Mouse (Mus musculus): ENCODE data around the gene Unc13a. TPM values are rescaled to one million over a fixed set of nuclear protein-coding genes. Genes with fewer than 3 reads are reported as not detected.

Gene Unc13a
- polyA plus RNA-seq, 1 experiment from 2014 or later: 0.35 TPM

DNA sequence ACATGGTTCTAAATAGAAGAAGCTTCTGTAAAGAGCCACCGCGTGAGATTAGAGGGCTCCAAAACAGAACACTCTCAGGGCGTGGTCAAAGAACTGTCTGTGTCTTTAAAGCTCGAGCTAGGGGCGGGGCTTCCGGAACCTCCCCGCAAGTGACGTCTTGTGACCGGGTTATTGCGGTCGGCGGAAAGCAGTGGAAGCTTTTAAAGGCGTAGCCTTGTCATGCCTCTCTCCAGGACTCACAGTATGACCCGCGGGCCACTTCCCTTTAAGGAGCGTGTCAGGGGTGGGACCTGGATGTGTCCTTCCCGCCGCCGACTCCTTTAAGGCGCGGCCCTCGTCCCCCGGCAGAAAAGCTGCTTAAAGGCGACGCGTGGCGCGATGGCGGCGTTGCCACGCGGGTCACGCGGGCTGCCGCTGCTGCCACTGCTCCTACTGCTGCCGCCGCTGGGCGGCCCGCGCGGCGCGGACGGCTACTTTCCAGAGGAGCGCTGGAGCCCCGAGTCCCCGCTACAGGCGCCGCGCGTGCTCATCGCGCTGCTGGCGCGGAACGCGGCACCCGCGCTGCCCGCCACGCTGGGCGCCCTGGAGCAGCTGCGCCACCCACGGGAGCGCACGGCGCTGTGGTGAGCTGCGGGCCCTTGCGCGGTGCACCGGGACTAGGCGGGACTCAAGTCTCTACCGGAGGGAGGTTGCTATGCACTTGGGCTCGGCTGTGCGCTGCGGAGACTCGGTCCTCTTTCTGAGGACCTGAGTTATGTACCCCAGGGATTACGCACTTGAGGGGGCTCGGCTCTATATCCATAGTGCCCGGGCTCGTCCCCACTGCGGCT lies 60.5 kb downstream of the Unc13a start, which contains the start of gene Colgalt1:
Gene Colgalt1 (plus strand): TSS at position 177 of the 830 bp plus-strand sequence.
- TF ChIP-seq EP300 (IDR thresholded peaks at IDR 0.05) (peak; percentile 91), CTCF (IDR thresholded peaks at IDR 0.05) (peak; percentile 37)
- Histone ChIP-seq H3K27me3 (replicated peaks; ENCODE audit: insufficient read depth, low read length) (no peaks in the 10 kb centered on the region), H3K27ac (ENCODE audit: low read length) (peak within 1 kb of the TSS; percentile 89), H3K4me1 (ENCODE audit: insufficient read depth, low read depth, low read length) (peaks cover 4% of the 10 kb centered on the region; the same call in 1 of the 2 replicates), H3K4me3 (ENCODE audit: low read depth, low read length) (peak within 1 kb of the TSS; percentile 85), H3K36me3 (ENCODE audit: insufficient read depth, low read length) (peaks cover 4% of the 10 kb centered on the region; the same call in 1 of the 2 replicates), H3K4me2 (replicated peaks; ENCODE audit: low read depth, low read length) (peak within 1 kb of the TSS; percentile 61), H3K9me3 (ENCODE audit: low read length) (no peaks in the 10 kb centered on the region), H3K9ac (replicated peaks; ENCODE audit: low read depth) (peak within 1 kb of the TSS; percentile 70)
- DNase-seq (ENCODE audit: low spot score) (peak; percentile 100), ATAC-seq (peak; percentile 99)
- under 1% methylated on average over 82 of the region's 82 CpGs for WGBS

DNA sequence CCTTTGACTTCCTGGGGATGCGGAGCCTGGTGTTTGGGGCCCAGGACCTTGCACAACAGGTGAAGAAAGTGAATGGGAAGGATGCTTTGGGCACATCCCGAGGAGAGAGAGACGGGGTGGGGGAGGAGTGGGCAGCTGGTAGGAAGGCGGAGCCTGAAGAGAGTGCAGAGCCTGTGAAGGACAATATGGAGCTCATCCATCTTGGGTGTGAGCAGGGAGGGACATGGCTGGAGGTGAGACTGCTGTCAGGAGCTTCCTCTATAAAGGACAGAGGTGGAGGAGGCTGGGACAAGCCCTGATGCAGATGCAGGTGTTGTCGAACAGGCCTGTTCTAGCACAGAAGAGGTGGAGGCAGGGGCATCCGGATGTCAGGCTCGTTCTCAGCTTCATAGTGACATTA lies 67.5 kb downstream of the Unc13a start:
- Histone ChIP-seq H3K9ac (replicated peaks; ENCODE audit: low read depth) (no peak overlapping the region), H3K4me3 (ENCODE audit: low read depth, low read length) (no peak overlapping the region), H3K36me3 (ENCODE audit: insufficient read depth, low read length) (no peaks in the 10 kb centered on the region), H3K27ac (ENCODE audit: low read length) (no peak overlapping the region), H3K9me3 (ENCODE audit: low read length) (no peaks in the 10 kb centered on the region), H3K27me3 (replicated peaks; ENCODE audit: insufficient read depth, low read length) (peaks cover 14% of the 10 kb centered on the region; the same call in 1 of the 2 replicates), H3K4me1 (ENCODE audit: insufficient read depth, low read depth, low read length) (peaks cover 5% of the 10 kb centered on the region; the same call in 1 of the 2 replicates), H3K4me2 (replicated peaks; ENCODE audit: low read depth, low read length) (no peak overlapping the region)
- no peak for DNase-seq (ENCODE audit: low spot score)
- no peak for TF ChIP-seq EP300 (IDR thresholded peaks at IDR 0.05)
- no peak for TF ChIP-seq CTCF (IDR thresholded peaks at IDR 0.05)
- 63% methylated on average over 7 of the region's 7 CpGs for WGBS
- no peak for ATAC-seq

DNA sequence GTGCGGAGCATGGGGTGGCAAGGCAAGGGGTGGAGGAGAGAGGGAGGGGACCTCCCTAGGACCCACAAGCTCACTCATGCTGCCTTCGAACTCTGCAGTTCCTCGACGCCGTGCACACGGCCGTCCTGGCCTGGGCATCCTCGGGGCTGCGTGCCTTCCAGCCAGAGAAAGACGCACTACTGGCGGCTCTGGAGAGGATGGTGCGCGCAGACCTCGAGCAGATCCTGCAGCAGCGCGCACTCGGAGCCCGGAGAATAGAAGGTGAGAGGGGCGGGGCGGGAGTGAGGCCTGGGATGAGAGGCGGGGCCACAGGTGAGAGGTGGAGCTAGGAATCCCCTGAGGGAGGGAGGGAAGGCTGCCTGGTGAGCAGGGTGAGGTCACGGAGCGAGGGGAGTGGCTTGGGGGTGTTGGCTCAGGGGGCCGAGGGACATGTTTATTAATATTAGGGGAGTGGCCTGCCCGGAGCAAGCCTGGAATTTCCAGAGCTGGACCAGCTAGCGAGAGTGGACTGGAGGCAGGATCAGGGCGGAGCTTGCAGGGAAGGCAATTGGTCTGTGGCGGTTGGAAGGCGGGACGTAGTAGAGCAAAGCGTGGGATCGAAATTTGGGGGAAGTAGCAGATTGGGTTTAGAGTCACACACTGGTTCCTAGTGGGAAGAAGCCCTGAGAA lies 68.8 kb downstream of the Unc13a start:
- WGBS: 2% methylated on average over 30 of the region's 32 CpGs
- no peak overlapping the region for H3K27ac ChIP-seq (ENCODE audit: low read length)
- peak; percentile 96 for ATAC-seq

DNA sequence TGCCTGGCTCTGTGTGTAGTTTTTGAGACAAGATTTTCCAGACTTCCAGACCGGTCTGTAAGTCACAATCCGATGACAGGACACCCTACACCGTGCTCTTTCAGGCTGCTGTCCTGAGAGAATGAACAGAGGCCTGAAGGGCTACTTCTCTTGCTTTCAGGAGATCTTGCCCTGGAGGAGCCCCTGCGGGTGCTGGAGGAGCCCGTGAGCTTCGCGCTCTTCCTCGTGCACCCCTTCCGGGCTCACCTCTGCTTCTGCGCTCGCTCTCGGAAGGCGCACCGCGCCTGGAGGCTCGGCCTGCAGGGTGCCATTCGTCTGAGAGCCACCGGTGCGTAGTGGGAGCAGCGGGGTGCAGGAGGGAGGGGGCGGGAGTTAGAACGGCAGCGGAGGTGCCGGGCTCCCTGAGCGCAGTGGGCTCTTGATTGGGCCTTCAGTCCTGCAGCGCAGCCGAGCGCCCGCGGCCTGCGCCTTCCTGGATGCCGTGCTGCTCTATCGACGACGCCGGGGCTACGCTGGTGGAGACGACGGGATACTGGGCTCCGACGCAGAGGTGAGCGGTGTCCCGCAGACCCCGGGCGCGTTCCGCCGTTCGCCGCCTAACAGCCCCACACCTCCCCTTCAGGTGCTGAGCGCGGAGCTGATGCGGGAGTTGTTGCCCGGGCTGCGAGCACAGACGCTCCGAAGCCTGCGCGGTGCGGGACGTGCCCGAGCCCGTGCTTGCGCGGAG lies 69.5 kb downstream of the Unc13a start:
- Histone ChIP-seq H3K4me1 (ENCODE audit: insufficient read depth, low read depth, low read length) (peaks cover 5% of the 10 kb centered on the region; the same call in 1 of the 2 replicates), H3K27ac (ENCODE audit: low read length) (no peak overlapping the region), H3K9ac (replicated peaks; ENCODE audit: low read depth) (no peak overlapping the region), H3K27me3 (replicated peaks; ENCODE audit: insufficient read depth, low read length) (peaks cover 14% of the 10 kb centered on the region; the same call in 1 of the 2 replicates), H3K36me3 (ENCODE audit: insufficient read depth, low read length) (no peaks in the 10 kb centered on the region), H3K4me3 (ENCODE audit: low read depth, low read length) (peak overlapping the region; percentile 17; the same call in 1 of the 2 replicates), H3K9me3 (ENCODE audit: low read length) (no peaks in the 10 kb centered on the region), H3K4me2 (replicated peaks; ENCODE audit: low read depth, low read length) (peak overlapping the region; percentile 50)
- WGBS: 3% methylated on average over 55 of the region's 65 CpGs
- no peak for TF ChIP-seq EP300 (IDR thresholded peaks at IDR 0.05)
- no peak for TF ChIP-seq CTCF (IDR thresholded peaks at IDR 0.05)
- DNase-seq (ENCODE audit: low spot score) (no peak), ATAC-seq (peak; percentile 4)

More for the DNA sequence above, 68.8 kb downstream of the Unc13a start:
- peaks cover 14% of the 10 kb centered on the region; the same call in 1 of the 2 replicates for H3K27me3 ChIP-seq (replicated peaks; ENCODE audit: insufficient read depth, low read length)
- H3K9ac ChIP-seq (replicated peaks; ENCODE audit: low read depth): no peak overlapping the region
- H3K4me1 ChIP-seq (ENCODE audit: insufficient read depth, low read depth, low read length): peaks cover 5% of the 10 kb centered on the region; the same call in 1 of the 2 replicates
- DNase-seq (ENCODE audit: low spot score): peak; percentile 96
- no peaks in the 10 kb centered on the region for H3K36me3 ChIP-seq (ENCODE audit: insufficient read depth, low read length)
- peak overlapping the region; percentile 17 for H3K4me3 ChIP-seq (ENCODE audit: low read depth, low read length)
- TF ChIP-seq EP300 (IDR thresholded peaks at IDR 0.05) (no peak), CTCF (IDR thresholded peaks at IDR 0.05) (no peak)
- peak overlapping the region; percentile 50 for H3K4me2 ChIP-seq (replicated peaks; ENCODE audit: low read depth, low read length)
- no peaks in the 10 kb centered on the region for H3K9me3 ChIP-seq (ENCODE audit: low read length)

DNA sequence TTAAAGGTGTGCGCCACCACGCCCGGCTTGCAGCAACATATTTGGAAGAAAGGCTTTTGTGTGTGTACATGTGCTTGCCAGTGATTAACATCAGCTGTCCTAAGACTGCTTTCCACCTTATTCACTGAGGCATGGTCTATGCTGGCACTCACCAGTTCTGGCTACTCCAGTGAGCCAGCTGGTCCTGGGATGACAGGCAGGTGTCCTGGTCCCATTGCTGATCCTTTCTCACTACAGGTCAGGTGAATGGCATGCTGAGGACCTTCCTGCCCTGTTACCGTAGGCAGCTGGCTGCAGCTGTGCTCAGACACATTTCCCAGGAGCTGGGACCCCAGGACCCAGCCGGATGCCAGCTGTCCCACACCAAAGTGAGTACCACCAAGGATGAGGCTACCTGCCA lies 72.7 kb downstream of the Unc13a start:
- Histone ChIP-seq H3K4me3 (ENCODE audit: low read depth, low read length) (no peak overlapping the region), H3K27ac (ENCODE audit: low read length) (no peak overlapping the region), H3K4me2 (replicated peaks; ENCODE audit: low read depth, low read length) (no peak overlapping the region), H3K36me3 (ENCODE audit: insufficient read depth, low read length) (no peaks in the 10 kb centered on the region), H3K9me3 (ENCODE audit: low read length) (no peaks in the 10 kb centered on the region), H3K27me3 (replicated peaks; ENCODE audit: insufficient read depth, low read length) (peaks cover 14% of the 10 kb centered on the region; the same call in 1 of the 2 replicates), H3K4me1 (ENCODE audit: insufficient read depth, low read depth, low read length) (peaks cover 5% of the 10 kb centered on the region; the same call in 1 of the 2 replicates), H3K9ac (replicated peaks; ENCODE audit: low read depth) (no peak overlapping the region)
- TF ChIP-seq CTCF (IDR thresholded peaks at IDR 0.05) (no peak), EP300 (IDR thresholded peaks at IDR 0.05) (no peak)
- 89% methylated on average over 5 of the region's 5 CpGs for WGBS
- DNase-seq (ENCODE audit: low spot score): no peak
- ATAC-seq: no peak

Measured in lung, postnatal 0 days (tissue).